Mouse (Mus musculus) kidney, adult 2 months (tissue): ENCODE results near the gene Ptges2. TPM values are rescaled to one million over a fixed set of nuclear protein-coding genes. Genes with fewer than 3 reads are reported as not detected.

Experiments used
- DNase-seq: peaks from one replicate; pipeline ENCODE4 v3.0.0; 2021
- H3K27ac ChIP-seq: fragments of 200-500 bp; 2 replicates; pipeline ENCODE4 v1.5.1; 2012; ENCODE audit warnings: low read depth, low read length, control low read depth, inconsistent platforms; ENCODE audit not compliant: insufficient read depth
- H3K27me3 ChIP-seq: fragments of 200-500 bp; replicated peaks from 2 replicates; pipeline ENCODE4 v1.6.1; 2012; ENCODE audit warnings: mild to moderate bottlenecking, moderate library complexity, low read length, inconsistent platforms; ENCODE audit not compliant: control insufficient read depth, insufficient read depth
- H3K36me3 ChIP-seq: fragments of 200-500 bp; 2 replicates; pipeline ENCODE4 v1.6.1; 2012; ENCODE audit warnings: mild to moderate bottlenecking, moderate library complexity, low read length, inconsistent platforms; ENCODE audit not compliant: control insufficient read depth, insufficient read depth
- H3K4me1 ChIP-seq: fragments of 200-500 bp; 2 replicates; pipeline ENCODE4 v1.6.1; 2011; ENCODE audit warnings: low read length; ENCODE audit not compliant: control insufficient read depth, insufficient read depth
- H3K4me3 ChIP-seq: fragments of 200-500 bp; 2 replicates; pipeline ENCODE4 v1.5.1; 2011; ENCODE audit warnings: mild to moderate bottlenecking, low read depth, low read length, control low read depth; ENCODE audit not compliant: insufficient read depth
- CTCF ChIP-seq: fragments of 200-500 bp; conservative IDR thresholded peaks from 2 replicates; pipeline ENCODE4 v1.5.1; 2011; ENCODE audit warnings: low read depth, mild to moderate bottlenecking, control low read depth, low read length, moderate library complexity, mixed read lengths; ENCODE audit not compliant: insufficient read depth, insufficient read length
- POLR2A ChIP-seq: fragments of 200-500 bp; IDR thresholded peaks from one replicate; pipeline ENCODE4 v1.6.1; 2011; ENCODE audit warnings: low read depth, low read length, control low read depth
- WGBS: fragments of 180-500 bp; shearing (Covaris S2); methylation state at CpG from one replicate; pipeline ENCODE4 v1.1.7; 2018; 5-methylcytosine and 5-hydroxymethylcytosine counted together
- polyA plus RNA-seq: library from polyadenylated mRNA; depleted of rRNA; stranded (reverse); fragments of >200 nt; gene quantifications from 2 replicates; pipeline ENCODE4 v1.2.3, GENCODE M21; 2012

Gene Ptges2
- polyA plus RNA-seq, 1 experiment = 69.7 TPM

DNA sequence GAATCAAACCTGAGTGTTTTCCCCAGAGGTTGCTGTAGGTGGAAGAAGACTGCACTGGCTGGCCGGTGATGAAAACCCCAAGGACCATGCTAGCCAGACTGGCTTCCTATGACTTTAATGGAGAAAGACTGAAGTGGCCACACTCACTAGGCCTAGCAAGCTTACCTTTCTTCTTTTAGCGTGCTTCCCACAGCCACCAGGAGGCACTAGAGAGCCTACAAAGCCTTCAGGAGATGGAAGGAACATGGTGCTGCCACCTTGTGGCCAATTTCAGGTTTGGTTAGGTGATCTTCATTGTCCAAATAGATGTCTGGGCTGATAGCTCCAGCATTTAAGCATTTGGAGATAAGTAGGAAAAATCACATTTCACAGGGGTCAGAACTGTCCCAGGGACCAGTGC, 9.0 kb downstream of the Ptges2 start:
- TF ChIP-seq POLR2A (no peak), CTCF (peak; percentile 100)
- Histone ChIP-seq H3K4me3 (no peak overlapping the region), H3K27me3 (no peaks in the 10 kb centered on the region), H3K27ac (no peak overlapping the region), H3K4me1 (peaks cover 23% of the 10 kb centered on the region), H3K36me3 (peaks cover 1% of the 10 kb centered on the region; the same call in 1 of the 2 replicates)
- 20% methylated on average over 2 of the region's 2 CpGs for WGBS
- DNase-seq = peak; percentile 97

DNA sequence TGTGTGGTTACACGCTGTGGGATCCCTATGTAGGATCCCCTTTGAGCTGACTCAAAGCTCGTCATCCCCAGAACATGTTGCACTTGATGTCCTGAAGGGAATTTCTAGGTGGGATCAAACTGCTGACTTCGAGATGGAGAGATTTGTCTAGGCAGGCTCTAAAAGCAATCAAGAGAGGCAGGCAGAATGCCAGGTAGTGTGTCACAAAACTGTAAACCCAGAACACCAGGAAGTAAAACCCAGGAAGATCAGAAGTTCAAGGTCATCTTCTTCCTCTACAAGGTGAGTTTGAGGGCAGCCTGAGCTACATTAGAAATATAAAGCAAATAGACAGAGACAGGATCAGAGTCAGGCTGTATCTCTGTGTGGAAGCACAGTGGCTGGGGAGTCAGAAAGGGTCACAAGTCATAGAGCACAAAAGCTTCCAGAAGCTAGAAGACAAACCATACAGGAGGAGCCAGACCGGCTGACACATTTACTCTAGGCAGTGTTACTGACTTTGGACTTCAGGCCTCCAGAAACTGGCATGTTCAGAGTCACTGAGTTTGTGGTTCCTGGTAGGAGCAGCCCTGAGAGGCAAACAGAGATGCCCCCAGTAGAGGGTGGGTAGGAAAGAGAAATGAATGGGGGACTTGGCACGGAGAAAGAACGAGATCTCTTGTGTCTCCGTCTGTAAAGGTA, 11.6 kb downstream of the Ptges2 start:
- TF ChIP-seq POLR2A = no peak
- TF ChIP-seq CTCF = no peak
- WGBS = 54% methylated on average over 7 of the region's 7 CpGs

DNA sequence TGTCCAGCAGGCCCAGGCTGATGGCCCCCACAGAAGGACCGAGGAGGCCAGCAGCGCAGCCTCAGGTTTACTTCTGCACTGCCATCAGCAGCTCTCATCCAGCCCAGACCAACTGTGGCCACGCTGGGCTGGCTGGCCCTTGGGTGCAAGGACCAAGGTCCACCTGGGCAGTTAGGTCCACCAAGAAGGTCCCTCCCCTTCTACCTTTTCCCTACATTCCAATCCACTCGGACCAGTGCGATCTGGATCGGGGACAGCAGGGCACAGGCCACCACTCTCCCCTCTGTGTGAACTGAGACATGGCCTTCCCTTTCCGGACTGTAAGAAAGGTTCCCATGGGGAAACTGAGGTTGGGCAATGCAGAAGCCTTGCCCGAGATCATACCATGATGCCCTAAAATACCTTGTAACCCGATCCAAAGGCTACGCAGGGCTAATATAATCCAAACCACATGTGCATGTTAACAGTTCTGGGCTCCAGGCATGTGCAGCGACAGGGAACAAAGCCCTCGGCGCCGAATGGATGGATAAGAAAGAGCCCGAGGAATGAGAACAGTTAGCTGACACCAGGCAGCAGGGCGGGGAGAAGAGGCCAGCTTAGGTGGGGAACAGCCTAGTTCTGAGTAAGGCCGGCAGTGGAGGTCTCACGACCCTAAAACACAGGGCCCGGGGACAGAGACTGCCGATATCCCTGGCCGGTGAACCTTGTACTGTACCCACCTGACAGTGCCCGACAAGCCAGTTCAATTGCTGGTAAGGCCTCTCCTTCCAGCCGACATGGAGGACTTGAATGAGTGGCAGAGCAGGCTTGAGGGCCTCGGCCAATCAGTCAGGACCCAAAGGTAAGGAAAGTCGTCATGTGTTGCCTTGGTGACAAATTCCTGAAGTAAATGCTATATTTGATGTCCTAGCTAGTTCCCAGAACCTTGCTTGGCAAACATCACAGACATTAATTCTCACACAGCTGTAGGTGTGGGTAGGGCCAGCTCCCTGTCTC, 13.0 kb downstream of the Ptges2 start:
- DNase-seq = peak; percentile 95
- Histone ChIP-seq H3K27me3 (no peaks in the 10 kb centered on the region), H3K4me3 (no peak overlapping the region), H3K27ac (peak overlapping the region; percentile 99), H3K4me1 (peaks cover 23% of the 10 kb centered on the region), H3K36me3 (no peaks in the 10 kb centered on the region)
- WGBS = 30% methylated on average over 25 of the region's 25 CpGs
- TF ChIP-seq POLR2A = peak; percentile 60
- TF ChIP-seq CTCF = 0 out of 2 replicates have a peak, but pooled peaks have one; percentile 1

More for the DNA sequence above, 11.6 kb downstream of the Ptges2 start:
- DNase-seq = peak; percentile 76
- Histone ChIP-seq H3K36me3 (peaks cover under 1% of the 10 kb centered on the region; the same call in 1 of the 2 replicates), H3K27me3 (no peaks in the 10 kb centered on the region), H3K4me3 (no peak overlapping the region), H3K4me1 (peaks cover 23% of the 10 kb centered on the region), H3K27ac (peak overlapping the region; percentile 88)

DNA sequence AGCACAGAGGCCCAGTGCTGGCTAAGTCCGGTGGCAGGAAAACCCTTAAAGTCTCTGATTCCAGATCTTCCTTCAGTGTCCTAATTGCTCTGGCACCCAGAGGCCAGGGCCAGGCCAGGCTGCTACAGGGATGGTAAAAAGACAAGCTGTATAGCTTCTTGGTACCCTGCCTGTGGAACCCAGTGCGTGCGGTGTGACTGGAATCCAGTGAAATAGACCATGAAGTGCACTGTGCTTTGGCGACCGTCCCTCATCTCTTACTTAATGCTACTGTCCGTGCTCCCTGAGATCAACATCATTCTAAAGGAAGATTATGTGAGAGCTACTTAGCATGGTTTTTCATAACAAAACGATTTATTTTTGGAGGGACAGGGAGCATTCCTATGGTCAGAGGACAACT, 15.7 kb downstream of the Ptges2 start:
- no peak for DNase-seq
- WGBS = 56% methylated on average over 7 of the region's 7 CpGs
- Histone ChIP-seq H3K27me3 (no peaks in the 10 kb centered on the region), H3K27ac (no peak overlapping the region), H3K36me3 (peaks cover 6% of the 10 kb centered on the region), H3K4me1 (peaks cover 30% of the 10 kb centered on the region), H3K4me3 (no peak overlapping the region)
- TF ChIP-seq CTCF (no peak), POLR2A (no peak)

DNA sequence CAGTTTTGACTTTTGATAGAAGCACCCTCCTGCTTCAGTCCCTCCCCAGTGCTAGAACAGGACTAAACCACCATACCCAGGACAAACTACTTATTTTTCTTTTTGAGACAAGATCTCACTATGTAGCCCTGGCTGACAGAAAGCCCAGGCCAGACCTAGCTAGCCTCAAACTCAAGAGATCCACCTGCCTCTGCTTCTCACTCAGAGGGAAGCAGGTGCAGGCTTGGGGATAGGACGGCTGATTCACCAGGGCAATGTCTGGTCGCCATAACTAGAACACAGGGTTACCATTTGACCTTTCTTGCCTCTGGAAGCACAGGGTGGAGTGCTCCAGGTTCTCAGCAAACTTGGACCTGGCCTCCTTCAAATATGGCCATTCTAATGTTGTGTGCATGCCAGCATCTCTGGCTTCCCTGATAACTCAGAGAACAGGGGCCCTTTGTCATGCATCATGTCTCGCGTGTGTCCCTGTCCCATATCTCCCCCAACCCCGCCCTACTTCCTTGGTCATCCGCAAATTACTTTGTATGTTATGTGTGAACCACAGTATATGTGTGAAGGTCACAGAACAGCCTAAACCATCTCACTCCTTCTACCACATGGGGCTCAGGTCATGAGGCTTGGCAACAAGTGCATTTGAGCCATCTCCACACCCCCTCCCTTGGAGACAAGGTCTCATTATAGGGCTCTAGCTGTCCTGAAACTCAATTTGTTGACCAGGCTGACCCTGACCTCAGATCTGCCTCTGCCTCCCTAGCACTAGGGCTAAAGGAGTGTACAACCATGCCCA, 17.2 kb downstream of the Ptges2 start:
- Histone ChIP-seq H3K27ac (no peak overlapping the region; the same call in 1 of the 2 replicates), H3K36me3 (peaks cover 8% of the 10 kb centered on the region), H3K27me3 (no peaks in the 10 kb centered on the region), H3K4me3 (no peak overlapping the region), H3K4me1 (peaks cover 18% of the 10 kb centered on the region)
- TF ChIP-seq POLR2A (no peak), CTCF (no peak)
- WGBS = 82% methylated on average over 6 of the region's 6 CpGs
- DNase-seq = no peak

DNA sequence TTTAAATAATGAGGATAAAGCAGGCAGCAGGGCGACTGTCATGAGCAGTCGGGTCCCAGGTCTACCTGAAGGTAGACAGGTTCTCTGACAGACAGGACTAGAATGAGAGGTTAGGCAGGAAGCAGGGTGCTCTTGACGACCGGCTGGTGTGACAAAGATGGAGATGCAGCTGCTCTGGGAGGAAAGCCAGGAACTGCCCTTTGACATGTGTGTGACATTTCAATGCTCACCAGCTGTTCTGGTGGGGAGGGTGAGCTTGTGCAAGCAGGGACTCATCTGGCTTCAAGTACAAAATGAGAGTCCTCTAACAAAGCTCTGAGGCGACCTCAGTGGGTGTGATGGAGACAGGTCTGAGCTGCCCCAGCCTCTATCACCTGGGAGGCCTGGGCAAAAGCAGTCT, 18.2 kb downstream of the Ptges2 start:
- WGBS = 54% methylated on average over 5 of the region's 5 CpGs
- Histone ChIP-seq H3K27ac (no peak overlapping the region), H3K4me3 (no peak overlapping the region), H3K27me3 (no peaks in the 10 kb centered on the region), H3K36me3 (peaks cover 10% of the 10 kb centered on the region), H3K4me1 (peaks cover 23% of the 10 kb centered on the region)
- DNase-seq = no peak
- TF ChIP-seq POLR2A (peak; percentile 22), CTCF (no peak)
